Mouse (Mus musculus) lung, embryonic 16.5 days (tissue): ENCODE data around the gene Zp3. TPM values are rescaled to one million over a fixed set of nuclear protein-coding genes. Genes with fewer than 3 reads are reported as not detected.

Experiments
- ATAC-seq: fragments of 200-750 bp; cut with Nextera tagmentation; 2 replicates; pipeline ENCODE4 v1.8.0; 2017; ENCODE audit warnings: low read depth, mild to moderate bottlenecking, moderate library complexity
- H3K27ac ChIP-seq: fragments of 300-500 bp; sonication (generic); 2 replicates; pipeline ENCODE4 v1.5.1; 2014; ENCODE audit warnings: mild to moderate bottlenecking, control low read depth, low read length
- H3K27me3 ChIP-seq: fragments of 300-500 bp; sonication (generic); 2 replicates; pipeline ENCODE4 v1.6.1; 2014; ENCODE audit warnings: low read depth, low read length, mixed read lengths; ENCODE audit not compliant: control insufficient read depth, insufficient read depth
- H3K36me3 ChIP-seq: fragments of 300-500 bp; sonication (generic); 2 replicates; pipeline ENCODE4 v1.6.1; 2014; ENCODE audit warnings: low read length; ENCODE audit not compliant: control insufficient read depth, insufficient read depth
- H3K4me1 ChIP-seq: fragments of 300-500 bp; sonication (generic); replicated peaks from 2 replicates; pipeline ENCODE4 v1.6.1; 2014; ENCODE audit warnings: low read length, mixed read lengths; ENCODE audit not compliant: control insufficient read depth, insufficient read depth
- H3K4me2 ChIP-seq: fragments of 300-500 bp; sonication (generic); 2 replicates; pipeline ENCODE4 v1.6.1; 2014; ENCODE audit warnings: low read depth, low read length, control low read depth
- H3K4me3 ChIP-seq: fragments of 300-500 bp; sonication (generic); 2 replicates; pipeline ENCODE4 v1.5.1; 2014; ENCODE audit warnings: mild to moderate bottlenecking, low read length, control low read depth
- H3K9ac ChIP-seq: fragments of 300-500 bp; sonication (generic); 2 replicates; pipeline ENCODE4 v1.6.1; 2014; ENCODE audit warnings: low read length, control low read depth
- H3K9me3 ChIP-seq: fragments of 300-500 bp; sonication (generic); 2 replicates; pipeline ENCODE4 v1.6.1; 2016; ENCODE audit warnings: low read length; ENCODE audit not compliant: control insufficient read depth
- WGBS: fragments of 180-500 bp; shearing (Covaris S2); extraction: QIAGEN DNeasy Blood & Tissue Kit; methylation state at CpG from one replicate; pipeline ENCODE4 v1.1.7; 2014; 5-methylcytosine and 5-hydroxymethylcytosine counted together
- polyA plus RNA-seq: library from polyadenylated mRNA; unstranded; fragments of >200 nt; fragmentation: Nextera tagmentation; extraction: Ambion mirVana; gene quantifications from 2 replicates; pipeline ENCODE4 v1.2.1, GENCODE M21; 2015

Zp3 gene
- polyA plus RNA-seq, 1 experiment from 2014 or later = 0.19 TPM

DNA sequence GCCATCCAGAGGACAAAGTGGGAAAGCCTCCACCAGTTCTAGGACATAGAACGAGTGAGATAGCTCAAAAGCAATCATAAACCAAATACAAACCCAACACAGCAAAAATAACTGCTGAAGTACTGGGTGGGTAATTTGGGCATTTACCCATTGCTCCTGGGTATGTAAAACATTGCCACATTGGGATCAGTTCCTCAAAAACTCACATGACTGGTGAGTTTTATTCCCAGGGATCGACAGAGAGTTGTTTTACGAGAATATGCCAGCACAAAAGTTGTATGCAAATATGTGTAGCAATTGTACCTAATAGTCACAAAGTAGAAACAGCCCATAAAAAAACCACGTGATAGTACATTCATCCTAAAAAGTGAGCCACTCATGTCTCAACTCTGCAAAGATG, 55.0 kb downstream of the Zp3 start:
- H3K27me3 ChIP-seq = no peaks in the 10 kb centered on the region
- WGBS = 71% methylated on average over 4 of the region's 4 CpGs
- ATAC-seq = no peak

DNA sequence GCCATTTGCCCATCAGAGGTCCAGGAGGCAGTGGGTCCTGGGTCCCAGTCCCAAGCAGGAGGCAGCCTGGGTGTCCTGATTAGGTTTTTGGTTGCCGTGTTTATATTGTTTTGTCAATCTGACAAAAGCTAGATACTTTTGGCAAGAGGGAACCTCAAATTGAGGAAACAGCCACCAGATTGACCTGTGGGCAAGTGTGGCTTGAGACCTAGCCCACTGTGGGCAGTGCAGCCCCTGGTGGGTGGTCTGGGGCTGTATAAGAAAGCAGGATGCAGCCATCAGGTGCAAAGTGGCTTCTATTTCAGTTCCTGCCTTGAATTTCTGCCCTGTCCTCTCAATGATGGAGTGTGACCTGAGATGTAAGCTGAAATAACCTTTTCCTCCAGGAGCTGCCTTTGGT, 55.4 kb downstream of the Zp3 start:
- H3K9ac ChIP-seq = no peak overlapping the region
- H3K27ac ChIP-seq = no peak overlapping the region
- no peaks in the 10 kb centered on the region for H3K27me3 ChIP-seq
- H3K4me1 ChIP-seq = no peaks in the 10 kb centered on the region
- ATAC-seq = no peak
- H3K4me2 ChIP-seq = no peak overlapping the region
- H3K9me3 ChIP-seq = no peaks in the 10 kb centered on the region
- H3K4me3 ChIP-seq = no peak overlapping the region
- peaks cover 12% of the 10 kb centered on the region for H3K36me3 ChIP-seq
- 60% methylated on average over 1 of the region's 1 CpGs for WGBS

More for the DNA sequence above, 55.0 kb downstream of the Zp3 start:
- H3K4me2 ChIP-seq = no peak overlapping the region
- H3K9me3 ChIP-seq = no peaks in the 10 kb centered on the region
- H3K4me1 ChIP-seq = no peaks in the 10 kb centered on the region
- peaks cover 14% of the 10 kb centered on the region for H3K36me3 ChIP-seq
- no peak overlapping the region for H3K4me3 ChIP-seq
- H3K9ac ChIP-seq = no peak overlapping the region
- H3K27ac ChIP-seq = no peak overlapping the region

DNA sequence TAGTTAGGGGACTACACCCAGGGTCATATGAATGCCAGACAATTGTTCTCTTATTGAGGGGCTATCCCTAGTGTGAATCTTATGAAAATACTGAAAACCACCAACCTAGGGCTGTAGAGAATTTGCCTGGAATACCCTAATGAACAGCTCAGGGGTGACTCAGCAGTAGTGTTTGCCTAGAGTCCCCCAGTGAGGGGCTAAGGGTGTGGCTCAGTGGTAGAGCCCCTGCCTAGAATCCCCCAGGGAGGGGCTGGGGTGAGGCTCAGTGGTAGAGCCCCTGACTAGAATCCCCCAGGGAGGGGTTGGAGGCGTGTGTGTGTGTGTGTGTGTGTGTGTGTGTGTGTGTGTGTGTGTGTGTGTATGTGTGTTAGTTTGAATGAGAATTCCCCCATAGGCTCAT, 56.8 kb downstream of the Zp3 start:
- WGBS = 90% methylated on average over 1 of the region's 1 CpGs
- Histone ChIP-seq H3K4me3 (no peak overlapping the region), H3K4me1 (no peaks in the 10 kb centered on the region), H3K4me2 (no peak overlapping the region), H3K36me3 (0 out of 2 replicates have a peak, but pooled peaks cover 3% of the 10 kb centered on the region), H3K9me3 (no peaks in the 10 kb centered on the region), H3K9ac (no peak overlapping the region), H3K27me3 (no peaks in the 10 kb centered on the region), H3K27ac (no peak overlapping the region)
- no peak for ATAC-seq

Other genes starting within 250 kb of the Zp3 start
- 37.9 and 38.8 TPM in 2 replicates for gene Tmem120a, start 235.7 kb upstream of the Zp3 start, polyA plus RNA-seq
- 0.84 and 1.2 TPM in 2 replicates for gene Styxl1, start 201.7 kb upstream of the Zp3 start, polyA plus RNA-seq
- 433 and 434 TPM in 2 replicates for gene Mdh2, start 201.6 kb upstream of the Zp3 start, polyA plus RNA-seq
- gene Srrm3, start 173.2 kb upstream of the Zp3 start, polyA plus RNA-seq = 0.35 and 0.57 TPM in 2 replicates
- 126 and 127 TPM in 2 replicates for gene Hspb1, start 92.2 kb upstream of the Zp3 start, polyA plus RNA-seq
- gene Ywhag, start 45.5 kb upstream of the Zp3 start, polyA plus RNA-seq = 150 and 155 TPM in 2 replicates
- 3.0 and 3.2 TPM in 2 replicates for gene Ssc4d, start 5.6 kb upstream of the Zp3 start, polyA plus RNA-seq
- gene Dtx2, start 14.7 kb downstream of the Zp3 start, polyA plus RNA-seq = 26.6 and 27.6 TPM in 2 replicates
- 27.1 and 32.1 TPM in 2 replicates for gene Upk3b, start 58.4 kb downstream of the Zp3 start, polyA plus RNA-seq
- gene Upk3bl, start 74.4 kb downstream of the Zp3 start, polyA plus RNA-seq = 5.4 and 8.7 TPM in 2 replicates
- 3.3 and 4.4 TPM in 2 replicates for gene Rasa4, start 103.8 kb downstream of the Zp3 start, polyA plus RNA-seq
- 210 and 211 TPM in 2 replicates for gene Polr2j, start 136.5 kb downstream of the Zp3 start, polyA plus RNA-seq
- 37.6 and 41.3 TPM in 2 replicates for gene Lrwd1, start 156.0 kb downstream of the Zp3 start, polyA plus RNA-seq
- 15.6 and 17.1 TPM in 2 replicates for gene Alkbh4, start 156.0 kb downstream of the Zp3 start, polyA plus RNA-seq
- gene Orai2, start 190.6 kb downstream of the Zp3 start, polyA plus RNA-seq = 10.3 and 11.2 TPM in 2 replicates
- 45.7 and 52.9 TPM in 2 replicates for gene Prkrip1, start 218.9 kb downstream of the Zp3 start, polyA plus RNA-seq